Mouse (Mus musculus) heart, embryonic 16.5 days (tissue): ENCODE results near the gene Yif1b. TPM values are rescaled to one million over a fixed set of nuclear protein-coding genes. Genes with fewer than 3 reads are reported as not detected.
A peak's percentile ranks its signal among the peaks of the same experiment; 100 is the strongest.

Experiments used
- ATAC-seq: fragments of 200-750 bp; cut with Nextera tagmentation; replicated peaks from 2 replicates; pipeline ENCODE4 v1.8.0; 2017; ENCODE audit warnings: moderate number of reproducible peaks; ENCODE audit not compliant: insufficient read depth, low FRiP score; ENCODE audit errors: extremely low read depth
- H3K27ac ChIP-seq: fragments of 300-500 bp; sonication (generic); 2 replicates; pipeline ENCODE4 v1.5.1; 2014; ENCODE audit warnings: mild to moderate bottlenecking, low read length, control low read depth, moderate library complexity
- H3K27me3 ChIP-seq: fragments of 300-500 bp; sonication (generic); 2 replicates; pipeline ENCODE4 v1.6.1; 2014; ENCODE audit warnings: low read length, mixed read lengths; ENCODE audit not compliant: control insufficient read depth, insufficient read depth
- H3K36me3 ChIP-seq: fragments of 300-500 bp; sonication (generic); 2 replicates; pipeline ENCODE4 v1.6.1; 2014; ENCODE audit not compliant: control insufficient read depth, insufficient read depth
- H3K4me1 ChIP-seq: fragments of 300-500 bp; sonication (generic); 2 replicates; pipeline ENCODE4 v1.6.1; 2014; ENCODE audit warnings: low read length, mixed read lengths; ENCODE audit not compliant: control insufficient read depth, insufficient read depth
- H3K4me2 ChIP-seq: fragments of 300-500 bp; sonication (generic); 2 replicates; pipeline ENCODE4 v1.6.1; 2014; ENCODE audit warnings: low read depth, mild to moderate bottlenecking, control low read depth, low read length
- H3K4me3 ChIP-seq: fragments of 300-500 bp; sonication (generic); 2 replicates; pipeline ENCODE4 v1.5.1; 2014; ENCODE audit warnings: mild to moderate bottlenecking, control low read depth, low read length
- H3K9ac ChIP-seq: fragments of 300-500 bp; sonication (generic); 2 replicates; pipeline ENCODE4 v1.6.1; 2014; ENCODE audit warnings: low read length, control low read depth
- H3K9me3 ChIP-seq: fragments of 300-500 bp; sonication (generic); replicated peaks from 2 replicates; pipeline ENCODE4 v1.6.1; 2016; ENCODE audit warnings: low read length; ENCODE audit not compliant: control insufficient read depth
- WGBS: fragments of 180-500 bp; shearing (Covaris S2); extraction: QIAGEN DNeasy Blood & Tissue Kit; methylation state at CpG from one replicate; pipeline ENCODE4 v1.1.7; 2014; 5-methylcytosine and 5-hydroxymethylcytosine counted together
- polyA plus RNA-seq: library from polyadenylated mRNA; unstranded; fragments of >200 nt; fragmentation: Nextera tagmentation; extraction: Ambion mirVana; gene quantifications from 2 replicates; pipeline ENCODE4 v1.2.1, GENCODE M21; 2015

Gene Yif1b
- polyA plus RNA-seq, 1 experiment from 2014 or later = 116 TPM

DNA sequence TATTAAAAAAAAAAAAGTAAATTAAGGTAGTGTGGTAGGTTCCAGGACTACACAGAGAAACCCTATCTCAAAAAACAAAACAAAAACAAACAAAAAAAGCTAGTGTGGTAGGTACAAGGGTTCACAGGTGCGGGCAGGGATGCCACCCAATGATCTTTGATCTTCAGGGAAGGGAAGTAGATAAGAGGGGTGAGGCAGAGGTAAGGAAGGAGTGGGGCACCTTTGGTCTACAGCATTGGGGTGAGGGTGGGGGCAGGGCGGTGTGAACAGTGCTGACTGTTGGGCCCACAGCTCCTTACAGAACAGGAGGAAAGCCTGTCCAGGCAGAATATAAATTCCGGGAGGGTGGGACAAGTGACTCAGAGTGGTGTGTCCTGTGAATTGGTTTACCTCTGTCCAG is 13.0 kb downstream of the Yif1b start:
- Histone ChIP-seq H3K36me3 (peaks cover 1% of the 10 kb centered on the region; the same call in 1 of the 2 replicates), H3K4me1 (peaks cover 9% of the 10 kb centered on the region), H3K9ac (no peak overlapping the region), H3K4me3 (no peak overlapping the region), H3K27me3 (no peaks in the 10 kb centered on the region), H3K27ac (no peak overlapping the region), H3K4me2 (no peak overlapping the region), H3K9me3 (no peaks in the 10 kb centered on the region)
- WGBS = 68% methylated on average over 3 of the region's 3 CpGs
- no peak for ATAC-seq

DNA sequence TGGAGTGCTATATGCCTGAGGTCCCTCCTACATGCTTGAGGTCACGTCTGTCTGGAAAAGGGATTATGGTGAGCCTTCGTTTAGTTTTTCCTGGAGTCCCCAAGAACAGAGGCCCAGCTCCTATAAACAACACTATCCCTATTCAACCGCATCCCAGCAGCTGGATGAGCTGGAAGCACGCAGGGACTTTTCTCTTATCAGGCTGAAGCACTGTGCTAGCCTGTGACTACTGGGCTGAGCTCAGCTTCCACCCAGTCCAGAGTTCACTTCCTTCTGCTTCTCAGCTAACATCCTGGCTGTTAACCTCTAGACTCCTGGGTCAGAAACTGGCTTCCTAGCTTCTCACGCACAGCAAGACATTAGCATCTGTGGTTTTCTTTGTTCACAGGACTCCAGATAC is 15.7 kb downstream of the Yif1b start:
- H3K9ac ChIP-seq = no peak overlapping the region
- peaks cover 3% of the 10 kb centered on the region; the same call in 1 of the 2 replicates for H3K4me1 ChIP-seq
- H3K9me3 ChIP-seq = no peaks in the 10 kb centered on the region
- WGBS = 47% methylated on average over 5 of the region's 5 CpGs
- no peaks in the 10 kb centered on the region for H3K27me3 ChIP-seq
- H3K27ac ChIP-seq = no peak overlapping the region
- ATAC-seq = no peak
- H3K4me2 ChIP-seq = no peak overlapping the region
- H3K4me3 ChIP-seq = no peak overlapping the region
- no peaks in the 10 kb centered on the region for H3K36me3 ChIP-seq

GRCm38 (mm10) chr7:29255875-29256274 is 17.7 kb downstream of the Yif1b start:
- Histone ChIP-seq H3K36me3 (no peaks in the 10 kb centered on the region), H3K9ac (no peak overlapping the region), H3K9me3 (no peaks in the 10 kb centered on the region), H3K4me1 (peaks cover 3% of the 10 kb centered on the region; the same call in 1 of the 2 replicates), H3K4me3 (no peak overlapping the region), H3K27me3 (no peaks in the 10 kb centered on the region), H3K4me2 (no peak overlapping the region), H3K27ac (no peak overlapping the region)
- 79% methylated on average over 4 of the region's 4 CpGs for WGBS
- ATAC-seq = no peak

DNA sequence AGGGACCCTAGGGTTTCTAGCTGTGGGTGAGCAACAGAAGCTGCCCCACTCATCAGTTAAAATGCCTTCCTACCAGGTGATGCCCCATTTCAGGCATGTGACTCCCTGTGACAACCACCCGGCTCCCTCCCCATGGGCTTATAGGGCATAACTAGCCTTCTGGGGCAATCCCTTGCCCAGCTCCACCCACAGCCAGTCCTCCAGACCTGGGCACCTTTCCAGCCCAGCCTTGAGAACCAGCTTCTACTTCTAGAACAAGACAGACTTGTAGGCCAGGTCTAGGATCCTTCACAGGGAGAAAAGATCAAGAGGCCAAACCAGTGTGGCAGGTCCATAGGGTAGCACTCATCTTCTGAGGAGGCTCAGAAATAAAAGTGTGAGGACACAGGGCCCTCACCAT is 19.2 kb downstream of the Yif1b start:
- H3K4me3 ChIP-seq = no peak overlapping the region
- H3K36me3 ChIP-seq = no peaks in the 10 kb centered on the region
- H3K9me3 ChIP-seq = no peaks in the 10 kb centered on the region
- no peaks in the 10 kb centered on the region for H3K27me3 ChIP-seq
- 71% methylated on average over 1 of the region's 1 CpGs for whole genome bisulfite sequencing
- H3K9ac ChIP-seq = no peak overlapping the region
- peak overlapping the region; percentile 44; the same call in 1 of the 2 replicates for H3K27ac ChIP-seq
- peaks cover 7% of the 10 kb centered on the region; the same call in 1 of the 2 replicates for H3K4me1 ChIP-seq
- H3K4me2 ChIP-seq = no peak overlapping the region
- ATAC-seq = no peak

DNA sequence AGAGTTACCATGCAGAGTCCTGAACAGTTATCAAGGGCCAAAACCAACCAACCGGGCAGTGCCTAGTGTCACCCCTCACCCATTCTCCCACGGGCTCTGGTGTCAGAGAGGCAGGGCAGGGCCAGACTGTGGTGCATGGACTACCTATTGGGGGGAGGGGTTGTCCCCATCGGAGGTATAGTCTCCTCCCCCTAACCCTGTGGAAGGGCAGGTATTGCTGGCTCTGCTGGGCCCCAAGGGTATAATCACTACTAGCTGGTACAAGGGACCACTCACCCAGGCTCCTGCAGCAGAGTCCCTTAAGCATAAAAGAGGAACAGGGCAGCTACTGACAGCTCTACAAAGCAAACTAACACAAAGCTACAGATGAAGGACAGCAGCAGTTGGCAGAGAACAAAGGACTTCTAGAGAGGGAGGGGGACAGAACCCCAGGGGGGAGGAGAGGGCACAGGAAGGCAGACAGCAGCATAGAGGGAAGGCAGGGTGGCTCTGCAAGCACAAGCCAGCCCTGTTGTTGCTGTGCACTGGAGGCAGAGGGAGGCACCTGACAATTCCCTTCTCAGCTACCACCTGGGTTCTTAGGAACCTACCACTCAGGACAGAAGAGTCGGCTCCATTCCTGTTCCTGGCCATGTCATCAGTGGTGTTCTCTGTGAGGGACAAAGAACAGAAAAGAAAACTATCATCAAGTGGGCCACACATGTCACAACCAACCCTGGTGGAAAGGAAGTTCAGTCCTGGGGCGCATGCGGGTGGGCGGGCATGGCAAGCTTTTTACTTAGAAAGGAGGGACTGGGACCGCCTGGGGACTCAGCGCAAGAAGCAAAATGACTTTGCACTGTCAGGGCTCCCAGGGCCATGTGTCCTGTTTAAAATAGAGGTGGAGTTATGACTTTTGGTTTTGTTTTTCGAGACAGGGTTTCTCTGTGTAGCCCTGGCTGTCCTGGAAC is 21.9 kb downstream of the Yif1b start:
- no peak overlapping the region for H3K4me2 ChIP-seq
- H3K36me3 ChIP-seq = no peaks in the 10 kb centered on the region
- no peak overlapping the region for H3K4me3 ChIP-seq
- ATAC-seq = no peak
- no peaks in the 10 kb centered on the region for H3K27me3 ChIP-seq
- H3K27ac ChIP-seq = no peak overlapping the region
- H3K4me1 ChIP-seq = peaks cover 16% of the 10 kb centered on the region
- no peak overlapping the region for H3K9ac ChIP-seq
- H3K9me3 ChIP-seq = no peaks in the 10 kb centered on the region
- 79% methylated on average over 10 of the region's 10 CpGs for WGBS

DNA sequence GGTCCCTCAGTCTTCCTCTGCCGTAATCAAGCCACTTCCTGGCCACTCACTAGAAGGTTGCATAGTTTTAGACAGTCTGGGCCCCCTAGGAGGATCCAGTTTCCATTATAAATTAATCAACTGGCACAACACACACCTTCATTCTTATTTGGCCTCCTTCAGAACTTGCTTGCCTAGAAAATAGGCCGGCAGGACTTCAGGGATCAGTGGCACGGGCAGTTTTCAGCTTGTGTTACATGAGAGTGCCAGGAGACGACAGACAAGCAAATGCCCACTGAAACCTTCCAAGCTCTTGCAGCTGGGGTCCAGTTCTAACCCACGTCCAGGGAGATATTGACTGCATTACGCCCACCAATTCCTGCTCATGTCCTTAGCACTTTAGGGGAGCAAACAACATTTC is 24.0 kb downstream of the Yif1b start:
- Histone ChIP-seq H3K4me3 (no peak overlapping the region), H3K27ac (peak overlapping the region; percentile 14), H3K4me1 (peaks cover 21% of the 10 kb centered on the region), H3K36me3 (no peaks in the 10 kb centered on the region), H3K4me2 (no peak overlapping the region), H3K27me3 (no peaks in the 10 kb centered on the region), H3K9me3 (no peaks in the 10 kb centered on the region), H3K9ac (no peak overlapping the region)
- 54% methylated on average over 6 of the region's 6 CpGs for WGBS
- ATAC-seq = no peak

DNA sequence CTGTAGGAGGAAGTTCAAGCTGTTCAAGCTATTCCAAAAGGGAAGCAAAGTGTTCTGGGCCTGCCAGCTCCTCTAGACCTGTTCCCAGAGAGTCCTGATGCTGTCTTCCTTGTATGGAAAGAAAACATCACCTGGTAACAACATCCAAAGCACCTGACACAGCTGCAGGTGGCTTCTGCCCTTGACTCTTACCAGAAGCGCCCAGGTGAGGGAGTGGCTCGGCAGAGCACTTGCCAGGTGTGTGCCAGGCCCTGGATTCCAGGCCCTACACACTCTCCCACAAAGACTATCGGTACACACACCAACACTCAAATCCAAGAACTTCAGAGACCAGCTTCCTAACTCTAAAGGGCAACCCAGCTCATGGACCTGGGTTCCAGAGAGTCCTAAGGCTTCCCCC is 25.7 kb downstream of the Yif1b start:
- Histone ChIP-seq H3K4me1 (peaks cover 19% of the 10 kb centered on the region), H3K4me2 (no peak overlapping the region), H3K27me3 (no peaks in the 10 kb centered on the region), H3K27ac (no peak overlapping the region), H3K9me3 (no peaks in the 10 kb centered on the region), H3K4me3 (no peak overlapping the region), H3K36me3 (no peaks in the 10 kb centered on the region), H3K9ac (no peak overlapping the region)
- WGBS = 83% methylated on average over 3 of the region's 3 CpGs
- no peak for ATAC-seq

DNA sequence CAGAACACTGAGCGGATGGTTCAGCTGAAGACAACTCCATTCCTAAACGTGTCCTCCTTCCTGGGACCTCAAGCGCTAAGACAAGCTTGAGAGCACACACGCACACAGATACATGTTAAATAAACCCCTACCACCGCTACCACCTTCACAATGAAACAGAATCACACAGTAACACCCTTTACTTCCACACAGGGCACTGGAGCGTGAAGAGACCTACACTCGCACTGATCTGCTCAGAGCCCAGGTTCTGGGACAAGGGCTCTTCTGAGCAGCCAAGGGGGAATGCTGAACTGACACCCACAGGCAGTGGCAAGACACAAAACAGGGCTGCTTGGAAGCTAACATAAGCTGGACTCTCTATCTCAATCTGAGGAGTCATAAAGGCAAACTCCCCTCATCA is 27.5 kb downstream of the Yif1b start:
- ATAC-seq = no peak
- Histone ChIP-seq H3K36me3 (no peaks in the 10 kb centered on the region), H3K9ac (no peak overlapping the region), H3K4me3 (no peak overlapping the region), H3K9me3 (no peaks in the 10 kb centered on the region), H3K27ac (no peak overlapping the region; the same call in 1 of the 2 replicates), H3K27me3 (no peaks in the 10 kb centered on the region), H3K4me1 (peaks cover 21% of the 10 kb centered on the region), H3K4me2 (no peak overlapping the region)
- 72% methylated on average over 7 of the region's 7 CpGs for WGBS

GRCm38 (mm10) chr7:29266931-29267330 is 28.8 kb downstream of the Yif1b start:
- Histone ChIP-seq H3K27me3 (no peaks in the 10 kb centered on the region), H3K4me1 (peaks cover 33% of the 10 kb centered on the region), H3K4me2 (no peak overlapping the region), H3K36me3 (no peaks in the 10 kb centered on the region), H3K9me3 (no peaks in the 10 kb centered on the region), H3K9ac (no peak overlapping the region), H3K4me3 (no peak overlapping the region), H3K27ac (no peak overlapping the region)
- no peak for ATAC-seq
- WGBS = 72% methylated on average over 4 of the region's 4 CpGs
